Mouse (Mus musculus): ENCODE measurements around the gene Elf4. TPM values are rescaled to one million over a fixed set of nuclear protein-coding genes. Genes with fewer than 3 reads are reported as not detected.
A peak's percentile ranks its signal among the peaks of the same experiment; 100 is the strongest.

Gene Elf4
- total RNA-seq, 2 experiments from 2014 or later, result 25.0 to 28.6 TPM

GRCm38 (mm10) chrX:48389380-48389779 is 73.6 kb downstream of the Elf4 start:
- no peak for DNase-seq (ENCODE audit: low spot score in 2 of 2)

DNA sequence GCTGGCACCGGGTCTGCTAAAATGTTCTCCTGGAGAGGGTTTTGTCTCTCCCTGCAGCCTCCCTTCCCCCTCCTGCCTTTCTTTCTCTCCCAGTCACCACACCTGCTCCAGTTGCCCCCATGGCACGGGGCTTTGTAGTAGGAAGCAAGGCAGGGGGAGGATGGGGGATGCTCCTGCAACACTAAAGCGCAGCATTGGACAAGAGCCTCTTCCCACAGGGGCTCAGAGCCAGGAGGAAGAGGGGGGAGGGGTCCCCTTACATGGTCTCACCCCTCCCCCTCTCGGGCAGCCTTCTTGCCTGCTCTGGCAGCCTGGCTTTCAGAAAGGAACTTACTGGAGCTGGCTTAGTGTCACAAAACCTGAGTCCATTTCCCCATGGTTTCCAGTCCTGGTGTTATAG is 77.0 kb downstream of the Elf4 start:
- no peak for DNase-seq (ENCODE audit: low spot score in 2 of 2)

GRCm38 (mm10) chrX:48383643-48384042 is 79.3 kb downstream of the Elf4 start:
- DNase-seq (ENCODE audit: low spot score in 2 of 2), result peak; percentile 8 to 42

GRCm38 (mm10) chrX:48367841-48368240 is 95.1 kb downstream of the Elf4 start:
- no peak for DNase-seq (ENCODE audit: low spot score in 2 of 2)

GRCm38 (mm10) chrX:48365836-48366577 is 96.9 kb downstream of the Elf4 start:
- no peak for DNase-seq (ENCODE audit: low spot score in 2 of 2)

Other genes with a start within 250 kb of the Elf4 start
- gene Utp14a, start 206.3 kb downstream of the Elf4 start, total RNA-seq (2021), result 10 to 100 TPM; 17.4 to 23.0 TPM
- 10 to 100 TPM; 12.4 to 12.6 TPM for gene Bcorl1, start 121.8 kb downstream of the Elf4 start, total RNA-seq (2021)
- gene Aifm1, start 50.4 kb upstream of the Elf4 start, total RNA-seq (2021), result 100 to 1,000 TPM; 126 to 147 TPM
- 10 to 100 TPM; 42.5 to 49.1 TPM for gene Rab33a, start 56.2 kb upstream of the Elf4 start, total RNA-seq (2021)
- gene Zfp280c, start 131.4 kb upstream of the Elf4 start, total RNA-seq (2021), result 10 to 100 TPM; 26.3 to 27.1 TPM
- 1 to 10 TPM; 9.1 to 9.5 TPM for gene Slc25a14, start 160.3 kb upstream of the Elf4 start, total RNA-seq (2021)
- under 1 TPM; 0.31 to 0.34 TPM for gene Gpr119, start 211.3 kb upstream of the Elf4 start, total RNA-seq (2021)
- 1 to 10 TPM; 7.1 to 8.0 TPM for gene Rbmx2, start 231.9 kb upstream of the Elf4 start, total RNA-seq (2021)